Comparison of ENCODE assay signal across 14 mouse cellular contexts in genomic region chrX:50968157-50968932, GRCm38 (mm10). TPM values are rescaled to one million over a fixed set of nuclear protein-coding genes. Genes with fewer than 3 reads are reported as not detected.
DNase-seq lines count a peak whose midpoint lies in the region; ATAC-seq and TF ChIP-seq lines count a peak whose summit lies in the region.
"Had no signal": no experiment of that assay in that cellular context is flagged by ENCODE, and none has a peak within 500 bp of the region (broad histone marks: within the 10 kb centered on the region; RNA-seq: fewer than 3 reads in every experiment).

No protein-coding gene starts in this region.

- ATAC-seq in heart, embryonic 13.5 days (ENCODE audit: extremely low read depth, insufficient number of reproducible peaks, low FRiP score, low TSS enrichment): no peak
- peak; percentile 65; the same call in 1 of the 2 replicates for ATAC-seq in embryonic facial prominence, embryonic 14.5 days (ENCODE audit: low read depth)
- no peak for ATAC-seq in erythroblast, adult 5-6 weeks (replicated peaks; ENCODE audit: low FRiP score, poor library complexity, severe bottlenecking)
- ATAC-seq: intestine, embryonic 16.5 days had no signal

- H3K4me3 ChIP-seq in heart, embryonic 13.5 days: no peak overlapping the region
- H3K4me3 ChIP-seq in embryonic facial prominence, embryonic 14.5 days (ENCODE audit: low read depth, low read length): no peak overlapping the region
- no peak overlapping the region for H3K4me3 ChIP-seq in limb, embryonic 10.5 days
- no peak overlapping the region for H3K4me3 ChIP-seq in thymus, adult 2 months (ENCODE audit: control insufficient read depth, insufficient read depth, low read length)
- H3K4me3 ChIP-seq: erythroblast, embryonic 14.5 days; liver, embryonic 13.5 days; midbrain, embryonic 10.5 days had no signal

- no peak for TF ChIP-seq CTCF in thymus, adult 2 months (IDR thresholded peaks at IDR 0.05; ENCODE audit: borderline replicate concordance, control insufficient read depth, extremely low read depth, insufficient read depth, low read length, poor library complexity)

- H3K9me3 ChIP-seq in heart, embryonic 13.5 days: no peaks in the 10 kb centered on the region
- H3K9me3 ChIP-seq in embryonic facial prominence, embryonic 14.5 days (ENCODE audit: control insufficient read depth, low read length): no peaks in the 10 kb centered on the region
- H3K9me3 ChIP-seq in limb, embryonic 10.5 days (replicated peaks): no peaks in the 10 kb centered on the region
- H3K9me3 ChIP-seq: liver, embryonic 13.5 days; midbrain, embryonic 10.5 days had no signal

- H3K36me3 ChIP-seq in heart, embryonic 13.5 days: no peaks in the 10 kb centered on the region
- H3K36me3 ChIP-seq in embryonic facial prominence, embryonic 14.5 days (ENCODE audit: control insufficient read depth, insufficient read depth, low read length): no peaks in the 10 kb centered on the region
- H3K36me3 ChIP-seq in limb, embryonic 10.5 days: no peaks in the 10 kb centered on the region
- no peaks in the 10 kb centered on the region for H3K36me3 ChIP-seq in thymus, adult 2 months (ENCODE audit: control insufficient read depth, insufficient read depth, low read length)
- H3K36me3 ChIP-seq: liver, embryonic 13.5 days; midbrain, embryonic 10.5 days had no signal

- no peak for DNase-seq in heart, adult 18-20 months
- peak; percentile 59 for DNase-seq in embryonic facial prominence, embryonic 14.5 days (ENCODE audit: low spot score)
- peak; percentile 35 for DNase-seq in limb, embryonic 10.5 days (ENCODE audit: low spot score)
- peak; percentile 27 for DNase-seq in lung, postnatal 25 days (ENCODE audit: low spot score)
- no peak for DNase-seq in thymus, adult 2 months
- DNase-seq in layer of hippocampus, adult 18-20 months (ENCODE audit: low spot score in 2 of 2): no peak
- DNase-seq: cerebellum, adult 9-11 months; liver, embryonic 13.5 days had no signal

- WGBS in heart, embryonic 13.5 days: 32% methylated on average over 10 of the region's 10 CpGs
- 52% methylated on average over 10 of the region's 10 CpGs for WGBS in embryonic facial prominence, embryonic 14.5 days
- WGBS in limb, embryonic 10.5 days: 70% methylated on average over 10 of the region's 10 CpGs
- WGBS in thymus, adult 2 months: 89% methylated on average over 10 of the region's 10 CpGs

- no peak overlapping the region for H3K9ac ChIP-seq in heart, embryonic 13.5 days
- no peak overlapping the region for H3K9ac ChIP-seq in embryonic facial prominence, embryonic 14.5 days (ENCODE audit: low read depth, low read length)
- H3K9ac ChIP-seq: liver, embryonic 13.5 days had no signal

- no peak for TF ChIP-seq POLR2A in thymus, adult 2 months (IDR thresholded peaks at IDR 0.05; ENCODE audit: control insufficient read depth, extremely low read depth, insufficient read depth, low read length, poor library complexity)

- H3K27me3 ChIP-seq in heart, embryonic 13.5 days (replicated peaks): no peaks in the 10 kb centered on the region
- H3K27me3 ChIP-seq in embryonic facial prominence, embryonic 14.5 days (replicated peaks; ENCODE audit: control insufficient read depth, insufficient read depth, low read length): no peaks in the 10 kb centered on the region; the same call in none of the 2 replicates
- peaks cover 52% of the 10 kb centered on the region; the same call in 1 of the 2 replicates for H3K27me3 ChIP-seq in limb, embryonic 10.5 days (ENCODE audit: low read depth, poor library complexity, severe bottlenecking)
- no peaks in the 10 kb centered on the region for H3K27me3 ChIP-seq in thymus, adult 2 months (ENCODE audit: control insufficient read depth, insufficient read depth, low read length)
- H3K27me3 ChIP-seq: liver, embryonic 13.5 days had no signal

- H3K27ac ChIP-seq in heart, embryonic 13.5 days (replicated peaks): peak overlapping the region; percentile 78
- H3K27ac ChIP-seq in embryonic facial prominence, embryonic 14.5 days (replicated peaks; ENCODE audit: low read depth, low read length): peak overlapping the region; percentile 48; the same call in 1 of the 2 replicates
- no peak overlapping the region for H3K27ac ChIP-seq in limb, embryonic 10.5 days
- no peak overlapping the region for H3K27ac ChIP-seq in thymus, adult 2 months (ENCODE audit: control insufficient read depth, insufficient read depth, low read length)
- H3K27ac ChIP-seq: liver, embryonic 13.5 days; midbrain, embryonic 10.5 days had no signal

- peaks cover 9% of the 10 kb centered on the region; the same call in 1 of the 2 replicates for H3K4me1 ChIP-seq in heart, embryonic 13.5 days
- no peaks in the 10 kb centered on the region for H3K4me1 ChIP-seq in embryonic facial prominence, embryonic 14.5 days (ENCODE audit: control insufficient read depth, insufficient read depth, low read length)
- H3K4me1 ChIP-seq in limb, embryonic 10.5 days: no peaks in the 10 kb centered on the region
- no peaks in the 10 kb centered on the region for H3K4me1 ChIP-seq in thymus, adult 2 months (replicated peaks; ENCODE audit: control insufficient read depth, insufficient read depth, low read length)
- H3K4me1 ChIP-seq: liver, embryonic 13.5 days; midbrain, embryonic 10.5 days had no signal

- peak overlapping the region; percentile 13; the same call in 1 of the 2 replicates for H3K4me2 ChIP-seq in heart, embryonic 13.5 days
- H3K4me2 ChIP-seq in embryonic facial prominence, embryonic 14.5 days (ENCODE audit: low read depth, low read length): no peak overlapping the region
- H3K4me2 ChIP-seq: liver, embryonic 13.5 days had no signal

RNA-seq across cellular contexts. Expression of gene Frmd7, which starts 25.8 kb away (rescaled TPM):
- 0.14 TPM in 1 of 2 replicates, not detected in the other for polyA plus RNA-seq in heart, embryonic 13.5 days (2015; fragmentation: Nextera tagmentation; extraction: Ambion mirVana)
- total RNA-seq in heart, adult 18-20 months (2021): under 1 TPM; 0.13 to 0.17 TPM
- 0.21 and 0.22 TPM in 2 replicates for polyA plus RNA-seq in embryonic facial prominence, embryonic 14.5 days (2014; fragmentation: Nextera tagmentation; extraction: Ambion mirVana)
- 0.25 and 0.28 TPM in 2 replicates for polyA plus RNA-seq in limb, embryonic 10.5 days (2016; fragmentation: Nextera tagmentation; extraction: Ambion mirVana)
- polyA plus RNA-seq in thymus, adult 2 months (2012; rRNA removed): 0.08 and 0.16 TPM in 2 replicates
- total RNA-seq in erythroblast, adult 5-6 weeks (2015; ENCODE audit: low replicate concordance): not detected in 2 replicates
- not detected in 2 replicates for total RNA-seq in erythroblast, adult 5-6 weeks (2017; ENCODE audit: low replicate concordance)
- total RNA-seq in layer of hippocampus, adult 18-20 months (2021): 1 to 10 TPM; 3.5 to 3.7 TPM
- total RNA-seq: hematopoietic stem cell, adult 5-6 weeks had no signal
- polyA plus RNA-seq: erythroblast, embryonic 14.5 days; intestine, embryonic 16.5 days; midbrain, embryonic 10.5 days had no signal

RNA-seq across cellular contexts. Expression of gene Rap2c, which starts 49.5 kb away (rescaled TPM):
- polyA plus RNA-seq in heart, embryonic 13.5 days (2015; fragmentation: Nextera tagmentation; extraction: Ambion mirVana): 16.5 and 17.8 TPM in 2 replicates
- total RNA-seq in heart, adult 18-20 months (2021): 10 to 100 TPM; 21.8 to 25.6 TPM
- 36.0 and 38.0 TPM in 2 replicates for polyA plus RNA-seq in embryonic facial prominence, embryonic 14.5 days (2014; fragmentation: Nextera tagmentation; extraction: Ambion mirVana)
- 31.9 and 33.3 TPM in 2 replicates for polyA plus RNA-seq in limb, embryonic 10.5 days (2016; fragmentation: Nextera tagmentation; extraction: Ambion mirVana)
- 6.2 and 7.3 TPM in 2 replicates for polyA plus RNA-seq in thymus, adult 2 months (2012; rRNA removed)
- total RNA-seq in erythroblast, adult 5-6 weeks (2015; ENCODE audit: low replicate concordance): 10.4 and 11.5 TPM in 2 replicates
- total RNA-seq in erythroblast, adult 5-6 weeks (2017; ENCODE audit: low replicate concordance): 7.0 and 13.1 TPM in 2 replicates
- total RNA-seq in layer of hippocampus, adult 18-20 months (2021): 10 to 100 TPM; 26.0 to 29.3 TPM

Comparison
In these comparisons a context has a peak if more than half of its experiments do, and no peak if none do; other contexts are left out.
1. H3K27ac ChIP-seq: peak in heart, embryonic 13.5 days (single experiment) and embryonic facial prominence, embryonic 14.5 days (single experiment); none in limb, embryonic 10.5 days (single experiment) and thymus, adult 2 months (single experiment).
2. DNase-seq: peak in embryonic facial prominence, embryonic 14.5 days (single experiment), limb, embryonic 10.5 days (single experiment) and lung, postnatal 25 days (single experiment); none in heart, adult 18-20 months (0 of 2), thymus, adult 2 months (single experiment) and layer of hippocampus, adult 18-20 months (0 of 2).